In genomic region chr6:128852766-128853165, GRCm38 (mm10) we compare ENCODE assay signal across 28 mouse cellular contexts. TPM values are rescaled to one million over a fixed set of nuclear protein-coding genes. Genes with fewer than 3 reads are reported as not detected.
"Had no signal": no experiment of that assay in that cellular context is flagged by ENCODE, and none has a peak within 500 bp of the region (broad histone marks: within the 10 kb centered on the region; RNA-seq: fewer than 3 reads in every experiment).

No protein-coding gene starts in this region.

- H3K9ac ChIP-seq: liver, embryonic 13.5 days; midbrain, embryonic 13.5 days; neural tube, embryonic 12.5 days; neural tube, embryonic 15.5 days had no signal

- H3K4me1 ChIP-seq: neural tube, embryonic 12.5 days had no signal

- H3K4me3 ChIP-seq: liver, embryonic 13.5 days; midbrain, embryonic 13.5 days; neural tube, embryonic 12.5 days; neural tube, embryonic 15.5 days had no signal

- H3K36me3 ChIP-seq: liver, embryonic 13.5 days; midbrain, embryonic 13.5 days; neural tube, embryonic 12.5 days; neural tube, embryonic 15.5 days had no signal

- DNase-seq: kidney, adult 9 months; kidney, postnatal 14 days; kidney, postnatal 4 days; liver, embryonic 13.5 days; lung, adult 2 months; lung, postnatal 14 days; lung, postnatal 4 days; right cerebral cortex, adult 18-20 months; right cerebral cortex, postnatal 14 days; right cerebral cortex, postnatal 4 days; thymus, adult 18-20 months; thymus, postnatal 36 days had no signal

- H3K9me3 ChIP-seq: liver, embryonic 13.5 days; midbrain, embryonic 13.5 days; neural tube, embryonic 12.5 days; neural tube, embryonic 15.5 days had no signal

- H3K27me3 ChIP-seq: liver, embryonic 13.5 days; midbrain, embryonic 13.5 days; neural tube, embryonic 12.5 days; neural tube, embryonic 15.5 days had no signal

- H3K4me2 ChIP-seq: liver, embryonic 13.5 days; midbrain, embryonic 13.5 days; neural tube, embryonic 12.5 days; neural tube, embryonic 15.5 days had no signal

- H3K27ac ChIP-seq: liver, embryonic 13.5 days; midbrain, embryonic 13.5 days; neural tube, embryonic 12.5 days; neural tube, embryonic 15.5 days had no signal

- ATAC-seq: midbrain, embryonic 13.5 days; midbrain, embryonic 16.5 days had no signal

RNA-seq across cellular contexts. Expression of gene Klrb1b, which starts 26.6 kb away (rescaled TPM):
- total RNA-seq: layer of hippocampus, adult 18-20 months; layer of hippocampus, postnatal 14 days; left cerebral cortex, adult 18-20 months; left cerebral cortex, postnatal 10 days; left cerebral cortex, postnatal 36 days had no signal
- polyA plus RNA-seq: limb, embryonic 11.5 days; liver, adult 2 months; liver, embryonic 13.5 days; midbrain, embryonic 13.5 days; midbrain, embryonic 16.5 days; neural tube, embryonic 12.5 days; neural tube, embryonic 15.5 days; testis, adult 2 months had no signal

RNA-seq across cellular contexts. Expression of gene Gm44511, which starts 26.7 kb away (rescaled TPM):
- total RNA-seq: layer of hippocampus, adult 18-20 months; layer of hippocampus, postnatal 14 days; left cerebral cortex, adult 18-20 months; left cerebral cortex, postnatal 10 days; left cerebral cortex, postnatal 36 days had no signal
- polyA plus RNA-seq: kidney, embryonic 16.5 days; limb, embryonic 11.5 days; limb, embryonic 14.5 days; liver, adult 2 months; liver, embryonic 16.5 days; lung, adult 2 months; lung, embryonic 16.5 days; midbrain, embryonic 13.5 days; midbrain, embryonic 16.5 days; neural tube, embryonic 12.5 days; neural tube, embryonic 15.5 days; testis, adult 2 months had no signal

RNA-seq across cellular contexts. Expression of gene Clec2i, which starts 34.6 kb away (rescaled TPM):
- total RNA-seq: layer of hippocampus, adult 18-20 months; left cerebral cortex, adult 18-20 months; left cerebral cortex, postnatal 10 days; left cerebral cortex, postnatal 36 days had no signal
- polyA plus RNA-seq: kidney, embryonic 16.5 days; limb, embryonic 11.5 days; midbrain, embryonic 13.5 days; midbrain, embryonic 16.5 days; neural tube, embryonic 12.5 days; neural tube, embryonic 15.5 days; testis, adult 2 months had no signal
